Mouse (Mus musculus) megakaryocyte, embryonic 14.5 days (primary cell): ENCODE measurements at regions not wholly inside any gene's neighbourhood (a gene's known extent, or its start where the extent isn't known, plus 50 kb on each side); places are given as distances from the start of the nearest gene placed in this dataset.

Source experiments
- H3K27me3 ChIP-seq: replicated peaks from 2 replicates; pipeline ENCODE3; 2012; ENCODE audit warnings: inconsistent platforms
- H3K36me3 ChIP-seq: replicated peaks from 2 replicates; pipeline ENCODE3; 2012; ENCODE audit warnings: low read length, inconsistent platforms, mixed read lengths
- H3K4me1 ChIP-seq: 2 replicates; pipeline ENCODE4 v1.6.1; 2012; ENCODE audit warnings: inconsistent platforms
- H3K4me3 ChIP-seq: replicated peaks from 2 replicates; pipeline ENCODE3; 2012; ENCODE audit warnings: moderate library complexity, mild to moderate bottlenecking, inconsistent platforms
- H3K9me3 ChIP-seq: 2 replicates; pipeline ENCODE4 v1.6.1; 2012; ENCODE audit warnings: inconsistent platforms
- FLI1 ChIP-seq: IDR thresholded peaks from 2 replicates; pipeline ENCODE4 v1.6.1; 2012; ENCODE audit warnings: low read length, inconsistent platforms, mixed read lengths
- GATA1 ChIP-seq: IDR thresholded peaks from 3 replicates; pipeline ENCODE4 v1.6.1; 2012; ENCODE audit warnings: mixed read lengths, low read length, inconsistent platforms, borderline replicate concordance

- Histone ChIP-seq H3K9me3 (peaks cover 10% of the 10 kb centered on the region), H3K36me3 (no peaks in the 10 kb centered on the region), H3K27me3 (no peaks in the 10 kb centered on the region), H3K4me3 (no peak overlapping the region), H3K4me1 (peaks cover 4% of the 10 kb centered on the region; the same call in 1 of the 2 replicates)
- TF ChIP-seq GATA1 (no peak), FLI1 (no peak)
These were observed 112.5 kb upstream of the Cnot2 start for GRCm38 (mm10) chr10:116693816-116694215.

- no peaks in the 10 kb centered on the region for H3K27me3 ChIP-seq
- H3K4me3 ChIP-seq: no peak overlapping the region
- TF ChIP-seq GATA1 (no peak), FLI1 (no peak)
- H3K4me1 ChIP-seq: no peaks in the 10 kb centered on the region
- peaks cover 3% of the 10 kb centered on the region; the same call in 1 of the 2 replicates for H3K9me3 ChIP-seq
- H3K36me3 ChIP-seq: no peaks in the 10 kb centered on the region
These were observed 105.4 kb upstream of the Cnot2 start for GRCm38 (mm10) chr10:116686741-116687140.

- H3K27me3 ChIP-seq: no peaks in the 10 kb centered on the region
- TF ChIP-seq GATA1: no peak
- TF ChIP-seq FLI1: no peak
- H3K9me3 ChIP-seq: peaks cover 14% of the 10 kb centered on the region
- H3K4me3 ChIP-seq: no peak overlapping the region
- H3K36me3 ChIP-seq: no peaks in the 10 kb centered on the region
- H3K4me1 ChIP-seq: no peaks in the 10 kb centered on the region
These were observed 102.1 kb upstream of the Cnot2 start for GRCm38 (mm10) chr10:116683374-116683773.

- Histone ChIP-seq H3K36me3 (no peaks in the 10 kb centered on the region), H3K27me3 (no peaks in the 10 kb centered on the region), H3K9me3 (peaks cover 20% of the 10 kb centered on the region), H3K4me1 (no peaks in the 10 kb centered on the region), H3K4me3 (no peak overlapping the region)
- TF ChIP-seq GATA1 (no peak), FLI1 (no peak)
These were observed 97.8 kb upstream of the Cnot2 start for GRCm38 (mm10) chr10:116678950-116679735.

GRCm38 (mm10) chr10:116677949-116678348 is 96.6 kb upstream of the Cnot2 start:
- no peaks in the 10 kb centered on the region for H3K36me3 ChIP-seq
- no peaks in the 10 kb centered on the region for H3K4me1 ChIP-seq
- no peaks in the 10 kb centered on the region for H3K27me3 ChIP-seq
- H3K4me3 ChIP-seq: no peak overlapping the region
- no peak for TF ChIP-seq GATA1
- no peak for TF ChIP-seq FLI1
- H3K9me3 ChIP-seq: peaks cover 20% of the 10 kb centered on the region

GRCm38 (mm10) chr10:116675171-116675570 is 93.9 kb upstream of the Cnot2 start:
- Histone ChIP-seq H3K36me3 (no peaks in the 10 kb centered on the region), H3K4me1 (no peaks in the 10 kb centered on the region), H3K9me3 (peaks cover 11% of the 10 kb centered on the region), H3K27me3 (no peaks in the 10 kb centered on the region), H3K4me3 (no peak overlapping the region)
- TF ChIP-seq FLI1 (no peak), GATA1 (no peak)

- peaks cover 7% of the 10 kb centered on the region for H3K9me3 ChIP-seq
- no peaks in the 10 kb centered on the region for H3K27me3 ChIP-seq
- no peaks in the 10 kb centered on the region for H3K36me3 ChIP-seq
- H3K4me3 ChIP-seq: no peak overlapping the region
- TF ChIP-seq GATA1: no peak
- TF ChIP-seq FLI1: no peak
- no peaks in the 10 kb centered on the region for H3K4me1 ChIP-seq
These were observed 93.0 kb upstream of the Cnot2 start for GRCm38 (mm10) chr10:116674348-116674747.

GRCm38 (mm10) chr10:116658162-116658962 is 77.1 kb upstream of the Cnot2 start:
- TF ChIP-seq FLI1: no peak
- no peak for TF ChIP-seq GATA1
- Histone ChIP-seq H3K36me3 (no peaks in the 10 kb centered on the region), H3K4me1 (no peaks in the 10 kb centered on the region), H3K9me3 (peaks cover 24% of the 10 kb centered on the region), H3K27me3 (no peaks in the 10 kb centered on the region), H3K4me3 (no peak overlapping the region)

GRCm38 (mm10) chr10:116655891-116656290 is 74.6 kb upstream of the Cnot2 start:
- no peak for TF ChIP-seq FLI1
- TF ChIP-seq GATA1: no peak
- Histone ChIP-seq H3K36me3 (no peaks in the 10 kb centered on the region), H3K9me3 (peaks cover 20% of the 10 kb centered on the region), H3K27me3 (no peaks in the 10 kb centered on the region), H3K4me1 (no peaks in the 10 kb centered on the region), H3K4me3 (peak overlapping the region; percentile 50)

GRCm38 (mm10) chr10:116655018-116655807 is 73.9 kb upstream of the Cnot2 start:
- peaks cover 23% of the 10 kb centered on the region for H3K9me3 ChIP-seq
- H3K4me1 ChIP-seq: no peaks in the 10 kb centered on the region
- no peaks in the 10 kb centered on the region for H3K36me3 ChIP-seq
- TF ChIP-seq GATA1: no peak
- H3K27me3 ChIP-seq: no peaks in the 10 kb centered on the region
- H3K4me3 ChIP-seq: no peak overlapping the region
